Mouse (Mus musculus): ENCODE data around the gene Palm2. TPM values are rescaled to one million over a fixed set of nuclear protein-coding genes. Genes with fewer than 3 reads are reported as not detected.

Palm2 gene
- polyA plus RNA-seq, 1 experiment from 2014 or later = 19.5 TPM

DNA sequence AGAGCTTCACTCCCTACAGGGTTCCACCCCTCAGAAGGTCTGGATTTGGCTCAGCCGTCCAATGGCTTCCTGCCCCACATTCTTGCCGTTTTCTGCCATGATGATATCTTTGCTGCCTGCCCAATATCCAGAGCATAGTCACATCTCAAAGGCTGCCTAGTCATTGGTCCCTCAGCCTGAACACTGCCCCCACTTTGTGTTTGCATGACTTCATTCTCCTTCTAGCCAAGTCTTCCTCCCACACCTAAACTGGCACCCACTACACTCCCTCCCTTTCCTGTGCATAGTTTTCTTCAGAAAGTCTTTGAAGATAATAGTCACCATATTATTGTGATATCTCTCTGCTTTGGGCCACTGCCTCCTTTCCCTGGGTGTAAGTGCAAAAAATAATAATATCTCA, 123.1 kb downstream of the Palm2 start:
- ATAC-seq (replicated peaks) = no peak
- Histone ChIP-seq H3K4me3 (no peak overlapping the region), H3K9me3 (no peaks in the 10 kb centered on the region), H3K4me1 (no peaks in the 10 kb centered on the region), H3K27me3 (replicated peaks) (no peaks in the 10 kb centered on the region), H3K27ac (no peak overlapping the region), H3K9ac (no peak overlapping the region), H3K4me2 (no peak overlapping the region), H3K36me3 (replicated peaks) (no peaks in the 10 kb centered on the region)
- 96% methylated on average over 2 of the region's 2 CpGs for WGBS

DNA sequence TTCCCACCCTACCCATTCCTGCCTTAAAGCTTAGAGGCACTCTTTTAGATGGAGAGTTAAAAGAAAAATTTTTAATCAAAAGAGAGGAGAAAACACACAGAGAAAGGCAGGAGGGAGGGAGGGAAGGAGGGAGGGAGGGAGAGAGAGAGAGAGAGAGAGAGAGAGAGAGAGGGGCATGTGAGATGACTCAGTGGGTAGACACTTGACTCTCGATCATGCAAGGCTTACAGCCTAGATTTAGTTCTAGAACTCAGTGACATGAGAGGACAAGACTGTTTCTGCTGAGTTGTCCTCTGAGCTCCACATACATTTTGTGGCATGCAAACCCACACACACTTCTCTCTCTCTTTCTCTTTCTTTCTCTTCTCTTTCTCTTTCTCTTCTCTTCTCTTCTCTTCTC, 125.4 kb downstream of the Palm2 start:
- no peaks in the 10 kb centered on the region for H3K36me3 ChIP-seq (replicated peaks)
- no peak overlapping the region for H3K9ac ChIP-seq
- 91% methylated on average over 1 of the region's 1 CpGs for WGBS
- no peaks in the 10 kb centered on the region for H3K27me3 ChIP-seq (replicated peaks)
- no peak overlapping the region for H3K27ac ChIP-seq
- no peaks in the 10 kb centered on the region for H3K4me1 ChIP-seq
- H3K9me3 ChIP-seq = no peaks in the 10 kb centered on the region
- no peak overlapping the region for H3K4me3 ChIP-seq
- ATAC-seq (replicated peaks) = no peak
- no peak overlapping the region for H3K4me2 ChIP-seq

DNA sequence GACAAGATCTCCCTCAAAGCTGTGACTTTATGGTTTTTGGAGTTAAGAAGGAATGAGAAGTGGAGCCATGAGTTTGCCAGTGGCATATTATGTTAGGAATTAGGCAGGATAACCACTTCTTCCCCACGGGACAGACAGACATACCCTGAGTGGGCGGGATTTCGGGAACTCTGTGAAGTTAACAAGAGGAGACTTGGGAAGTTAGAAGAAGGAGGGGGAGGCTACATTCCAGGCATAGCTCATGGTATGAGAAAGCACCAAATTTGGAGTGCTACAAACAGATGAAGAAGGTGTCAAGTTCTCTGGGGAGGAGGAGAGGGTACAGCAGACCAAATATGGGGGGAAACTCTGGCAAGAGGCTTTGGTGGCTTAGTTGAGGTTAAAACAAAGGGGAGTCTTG, 126.0 kb downstream of the Palm2 start:
- 78% methylated on average over 3 of the region's 3 CpGs for whole genome bisulfite sequencing
- no peak overlapping the region for H3K9ac ChIP-seq
- H3K27me3 ChIP-seq (replicated peaks) = no peaks in the 10 kb centered on the region
- no peaks in the 10 kb centered on the region for H3K36me3 ChIP-seq (replicated peaks)
- no peak overlapping the region for H3K4me3 ChIP-seq
- ATAC-seq (replicated peaks) = no peak
- H3K4me2 ChIP-seq = no peak overlapping the region
- no peak overlapping the region for H3K27ac ChIP-seq
- no peaks in the 10 kb centered on the region for H3K9me3 ChIP-seq
- no peaks in the 10 kb centered on the region for H3K4me1 ChIP-seq

DNA sequence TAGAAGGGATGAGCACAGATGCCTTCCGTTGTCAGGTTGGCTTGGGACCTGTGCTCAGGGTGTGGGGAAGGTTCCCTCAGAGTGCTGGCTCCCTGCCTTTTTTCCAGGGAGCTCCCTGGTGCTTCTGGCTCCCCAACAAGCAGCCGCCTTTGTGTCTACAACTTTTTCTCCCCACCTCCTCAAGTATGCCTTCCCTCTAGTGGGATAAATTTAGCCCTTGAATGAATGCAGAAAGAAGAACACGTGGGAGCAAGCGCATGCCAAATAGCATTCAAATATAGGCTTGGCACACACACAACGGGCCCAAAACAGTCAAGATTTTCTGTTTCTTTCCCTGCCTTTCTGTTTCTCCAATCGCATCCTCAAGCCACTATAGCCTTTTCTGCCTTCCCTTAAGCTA, 127.0 kb downstream of the Palm2 start:
- Histone ChIP-seq H3K4me3 (no peak overlapping the region), H3K9me3 (no peaks in the 10 kb centered on the region), H3K27ac (no peak overlapping the region), H3K4me2 (no peak overlapping the region), H3K27me3 (replicated peaks) (no peaks in the 10 kb centered on the region), H3K9ac (no peak overlapping the region), H3K4me1 (no peaks in the 10 kb centered on the region), H3K36me3 (replicated peaks) (no peaks in the 10 kb centered on the region)
- ATAC-seq (replicated peaks) = no peak
- 65% methylated on average over 6 of the region's 6 CpGs for WGBS

DNA sequence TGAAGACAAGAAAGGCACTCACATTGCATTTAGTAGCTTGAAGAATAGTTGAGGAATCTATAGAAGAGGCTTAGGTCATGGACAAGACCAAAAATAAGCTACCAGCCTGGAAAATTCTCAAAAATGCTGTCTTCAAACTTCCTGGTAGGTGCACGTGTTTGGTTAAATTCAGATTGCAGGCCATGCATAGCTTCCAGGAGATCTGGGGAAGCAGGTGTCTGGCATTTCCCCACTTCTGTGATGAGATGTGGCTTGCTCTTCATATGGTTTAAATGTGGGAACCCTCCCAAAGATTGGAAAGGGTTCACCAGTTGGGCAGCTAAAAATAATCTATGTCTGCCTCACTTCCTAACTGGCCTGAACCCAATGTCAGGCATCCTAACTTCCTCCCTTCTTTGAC, 131.2 kb downstream of the Palm2 start:
- H3K27me3 ChIP-seq (replicated peaks) = peaks cover 5% of the 10 kb centered on the region; the same call in 1 of the 2 replicates
- no peaks in the 10 kb centered on the region for H3K9me3 ChIP-seq
- no peak for ATAC-seq (replicated peaks)
- H3K4me1 ChIP-seq = peaks cover 6% of the 10 kb centered on the region
- no peaks in the 10 kb centered on the region for H3K36me3 ChIP-seq (replicated peaks)
- WGBS = 94% methylated on average over 1 of the region's 1 CpGs
- no peak overlapping the region for H3K4me3 ChIP-seq
- no peak overlapping the region for H3K9ac ChIP-seq
- no peak overlapping the region for H3K27ac ChIP-seq
- H3K4me2 ChIP-seq = no peak overlapping the region

DNA sequence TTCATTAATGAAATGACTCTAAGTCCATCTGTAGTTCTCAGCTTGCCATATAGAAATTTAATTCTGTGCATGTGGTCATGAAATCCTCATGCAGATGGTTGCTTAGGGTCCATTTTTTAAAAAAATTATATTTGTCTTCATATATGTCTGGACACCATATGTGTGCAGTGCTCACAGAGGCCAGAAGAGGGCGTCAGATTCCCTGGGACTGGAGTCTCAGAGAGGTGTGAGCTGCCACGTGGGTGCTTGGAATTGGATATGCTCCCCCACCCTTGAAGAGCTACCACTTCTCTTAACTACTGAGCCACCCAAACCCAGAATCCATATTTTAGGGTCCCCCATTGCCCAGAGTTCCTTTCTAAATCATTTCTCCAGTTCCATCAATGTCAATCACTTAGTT, 131.8 kb downstream of the Palm2 start:
- ATAC-seq (replicated peaks) = no peak
- 61% methylated on average over 2 of the region's 2 CpGs for WGBS

DNA sequence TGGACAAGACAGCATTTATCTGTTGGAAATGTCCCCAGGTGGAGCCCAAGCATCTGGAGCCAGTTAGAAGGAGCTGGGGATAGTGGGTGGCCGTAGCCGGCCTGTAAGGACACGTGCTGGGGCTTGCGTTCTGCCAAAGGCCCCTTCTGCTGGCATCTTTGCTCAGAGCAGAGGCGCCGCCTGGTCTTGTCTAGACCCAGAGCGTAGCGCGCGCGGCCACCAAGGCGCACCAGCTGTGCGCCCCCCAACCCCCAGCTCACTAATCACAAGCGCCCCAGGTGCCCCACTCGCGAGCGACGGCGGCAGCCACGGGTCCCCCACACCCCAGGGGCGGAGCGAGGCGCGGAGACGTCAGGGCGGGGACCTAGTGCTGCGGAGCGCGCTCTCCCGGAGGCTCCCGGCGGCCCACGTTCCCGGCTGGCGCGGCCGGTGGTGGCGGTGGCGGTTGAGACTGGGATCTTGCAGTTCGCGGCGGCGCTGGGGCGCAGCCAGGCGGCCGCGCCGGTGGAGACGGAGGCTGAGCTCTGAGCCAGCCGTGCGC, 133.7 kb downstream of the Palm2 start, which contains the start of gene Pakap:
Gene Pakap, plus strand, starts transcription at position 514 of the 541 bp plus-strand sequence.
- WGBS = under 1% methylated on average over 49 of the region's 51 CpGs
- ATAC-seq (replicated peaks) = peak; percentile 93

More for the DNA sequence above, 131.8 kb downstream of the Palm2 start:
- Histone ChIP-seq H3K4me3 (no peak overlapping the region), H3K36me3 (replicated peaks) (no peaks in the 10 kb centered on the region), H3K4me2 (no peak overlapping the region), H3K4me1 (peaks cover 6% of the 10 kb centered on the region), H3K27ac (no peak overlapping the region), H3K9ac (no peak overlapping the region), H3K27me3 (replicated peaks) (peaks cover 5% of the 10 kb centered on the region; the same call in 1 of the 2 replicates), H3K9me3 (no peaks in the 10 kb centered on the region)

DNA sequence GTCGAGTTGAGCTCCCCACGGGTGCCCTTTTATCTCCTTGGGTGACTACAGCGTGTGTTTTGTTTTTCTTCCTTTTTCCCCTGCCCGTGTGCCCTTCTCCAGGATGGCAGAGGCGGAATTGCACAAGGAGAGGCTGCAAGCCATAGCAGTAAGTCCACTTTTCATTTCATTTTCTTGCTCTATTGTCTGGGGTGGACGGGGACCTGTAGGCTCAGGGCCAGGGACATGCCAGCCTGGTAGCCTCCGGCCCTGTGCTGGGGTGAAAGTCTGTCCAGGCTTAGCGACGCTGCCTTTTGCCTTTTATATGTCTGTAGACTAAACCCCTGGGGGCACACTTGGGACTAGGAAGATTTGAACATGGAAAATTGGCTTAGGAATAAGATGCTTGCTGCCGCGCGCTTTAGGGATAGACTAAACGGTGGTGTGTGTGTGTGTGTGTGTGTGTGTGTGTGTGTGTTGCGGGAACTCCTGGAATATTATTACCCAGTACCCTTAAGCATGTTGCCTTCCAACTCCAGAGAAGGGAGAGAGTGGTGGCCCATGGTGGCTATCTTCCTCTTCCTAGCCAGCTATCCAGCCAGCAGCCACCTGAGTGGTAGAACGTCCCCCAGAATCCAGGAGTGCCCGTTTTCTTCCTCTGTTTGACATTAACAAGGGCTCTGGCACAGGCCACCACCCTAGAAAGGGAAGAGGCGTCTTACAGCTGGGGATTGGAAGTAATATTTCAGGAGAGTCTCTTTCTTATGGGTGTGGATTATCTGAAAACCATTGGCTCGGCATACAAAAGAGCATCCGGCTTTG, 134.4 kb downstream of the Palm2 start:
- peak overlapping the region; percentile 76 for H3K9ac ChIP-seq
- peaks cover 6% of the 10 kb centered on the region for H3K4me1 ChIP-seq
- peak; percentile 68 for ATAC-seq (replicated peaks)
- H3K4me3 ChIP-seq = peak overlapping the region; percentile 57
- H3K27ac ChIP-seq = peak overlapping the region; percentile 81
- 39% methylated on average over 19 of the region's 19 CpGs for WGBS
- H3K9me3 ChIP-seq = no peaks in the 10 kb centered on the region
- H3K4me2 ChIP-seq = peak overlapping the region; percentile 84
- no peaks in the 10 kb centered on the region for H3K36me3 ChIP-seq (replicated peaks)
- peaks cover 5% of the 10 kb centered on the region; the same call in 1 of the 2 replicates for H3K27me3 ChIP-seq (replicated peaks)

More for the DNA sequence above, 133.7 kb downstream of the Palm2 start, which contains the start of gene Pakap:
- peak within 1 kb of the TSS; percentile 81 for H3K27ac ChIP-seq
- no peaks in the 10 kb centered on the region for H3K36me3 ChIP-seq (replicated peaks)
- no peaks in the 10 kb centered on the region for H3K9me3 ChIP-seq
- peak within 1 kb of the TSS; percentile 57 for H3K4me3 ChIP-seq
- H3K9ac ChIP-seq = peak within 1 kb of the TSS; percentile 76
- peaks cover 5% of the 10 kb centered on the region; the same call in 1 of the 2 replicates for H3K27me3 ChIP-seq (replicated peaks)
- H3K4me2 ChIP-seq = peak within 1 kb of the TSS; percentile 84
- peaks cover 6% of the 10 kb centered on the region for H3K4me1 ChIP-seq

DNA sequence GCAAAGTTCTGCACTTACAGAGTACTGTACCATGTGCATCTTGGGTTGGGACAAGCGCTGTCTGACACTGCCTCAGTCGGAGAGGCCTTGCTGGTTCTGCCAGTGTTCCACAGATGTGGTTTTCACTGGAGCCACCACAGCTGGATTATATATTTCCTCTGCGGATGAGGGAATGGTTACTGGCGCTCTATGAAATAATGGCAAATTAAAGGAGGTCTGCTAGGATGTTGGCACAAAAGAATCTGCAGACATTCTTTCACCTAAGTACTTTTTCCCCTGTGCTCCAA, 135.0 kb downstream of the Palm2 start:
- Histone ChIP-seq H3K4me2 (peak overlapping the region; percentile 84), H3K4me1 (peaks cover 6% of the 10 kb centered on the region), H3K9me3 (no peaks in the 10 kb centered on the region), H3K27ac (no peak overlapping the region), H3K9ac (no peak overlapping the region), H3K4me3 (peak overlapping the region; percentile 57), H3K36me3 (replicated peaks) (no peaks in the 10 kb centered on the region), H3K27me3 (replicated peaks) (peaks cover 5% of the 10 kb centered on the region; the same call in 1 of the 2 replicates)
- WGBS = 90% methylated on average over 4 of the region's 4 CpGs
- no peak for ATAC-seq (replicated peaks)

DNA sequence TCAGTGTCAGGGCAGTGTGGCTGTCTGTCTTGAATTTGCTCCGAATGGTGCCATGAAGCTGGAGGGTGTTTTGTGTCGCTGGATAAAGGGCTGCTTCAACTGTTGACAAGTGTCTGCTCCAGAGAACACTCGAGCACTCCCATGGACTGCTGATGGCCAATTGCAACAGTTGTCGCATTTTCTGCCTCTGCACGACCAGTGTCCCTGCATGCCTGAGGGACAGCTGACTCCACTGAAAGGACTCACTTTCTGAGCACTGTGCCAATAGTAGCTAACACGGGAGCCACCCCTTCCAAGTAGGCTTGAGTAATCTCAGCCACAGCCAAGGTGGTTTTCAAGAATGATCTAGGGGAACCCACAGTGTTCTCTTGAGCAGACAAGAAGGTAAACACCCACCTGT, 135.7 kb downstream of the Palm2 start:
- WGBS = 68% methylated on average over 6 of the region's 6 CpGs
- Histone ChIP-seq H3K4me2 (peak overlapping the region; percentile 84; the same call in 1 of the 2 replicates), H3K9ac (no peak overlapping the region), H3K27me3 (replicated peaks) (peaks cover 5% of the 10 kb centered on the region; the same call in 1 of the 2 replicates), H3K27ac (no peak overlapping the region), H3K9me3 (no peaks in the 10 kb centered on the region), H3K36me3 (replicated peaks) (no peaks in the 10 kb centered on the region), H3K4me1 (peaks cover 6% of the 10 kb centered on the region), H3K4me3 (no peak overlapping the region)
- no peak for ATAC-seq (replicated peaks)

DNA sequence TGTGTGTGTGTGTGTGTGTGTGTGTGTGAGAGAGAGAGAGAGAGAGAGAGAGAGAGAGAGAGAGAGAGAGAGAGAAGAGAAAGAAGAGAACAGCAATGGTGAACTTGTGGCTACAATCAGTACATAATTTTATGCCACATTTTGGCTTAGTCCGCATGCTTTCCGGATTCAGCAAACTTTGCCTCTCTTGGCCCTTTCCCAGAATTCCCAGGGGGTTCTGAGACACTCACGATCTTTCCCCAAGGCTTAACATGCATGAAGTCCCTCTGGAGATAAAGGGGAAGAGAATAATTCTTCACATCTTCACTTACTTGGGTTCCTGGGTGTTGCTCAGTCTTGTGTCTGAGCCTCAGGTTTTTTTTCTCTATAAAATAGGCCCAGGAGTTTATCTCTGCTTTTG, 136.2 kb downstream of the Palm2 start:
- 79% methylated on average over 3 of the region's 3 CpGs for WGBS
- no peak overlapping the region for H3K27ac ChIP-seq
- H3K9me3 ChIP-seq = no peaks in the 10 kb centered on the region
- no peak for ATAC-seq (replicated peaks)
- no peak overlapping the region for H3K4me2 ChIP-seq
- H3K9ac ChIP-seq = no peak overlapping the region
- no peaks in the 10 kb centered on the region for H3K36me3 ChIP-seq (replicated peaks)
- H3K4me1 ChIP-seq = peaks cover 6% of the 10 kb centered on the region
- no peak overlapping the region for H3K4me3 ChIP-seq
- peaks cover 5% of the 10 kb centered on the region; the same call in 1 of the 2 replicates for H3K27me3 ChIP-seq (replicated peaks)

DNA sequence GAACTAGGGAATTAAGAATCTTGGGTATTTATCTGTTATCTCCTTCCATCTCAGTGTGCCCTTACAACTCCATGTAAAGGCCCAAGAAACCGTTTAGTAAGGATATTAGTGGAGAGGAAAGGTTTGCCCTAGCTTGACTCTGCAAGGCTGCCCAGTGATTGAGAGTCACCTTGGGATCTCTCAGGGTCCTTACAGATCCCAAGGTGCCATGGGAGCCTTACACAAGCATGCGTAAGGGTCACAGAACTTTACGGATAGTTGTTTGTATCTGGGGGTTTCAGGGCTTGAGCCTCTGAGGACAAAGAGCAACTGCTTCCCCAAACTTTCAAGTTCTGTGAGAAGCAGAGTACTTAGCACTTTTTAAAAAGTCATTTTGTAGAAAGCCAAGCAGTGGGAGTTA, 140.1 kb downstream of the Palm2 start:
- Histone ChIP-seq H3K4me3 (no peak overlapping the region), H3K4me1 (no peaks in the 10 kb centered on the region), H3K9ac (no peak overlapping the region), H3K36me3 (replicated peaks) (no peaks in the 10 kb centered on the region), H3K27ac (no peak overlapping the region), H3K9me3 (no peaks in the 10 kb centered on the region), H3K4me2 (no peak overlapping the region), H3K27me3 (replicated peaks) (no peaks in the 10 kb centered on the region)
- 92% methylated on average over 3 of the region's 3 CpGs for WGBS
- ATAC-seq (replicated peaks) = no peak

DNA sequence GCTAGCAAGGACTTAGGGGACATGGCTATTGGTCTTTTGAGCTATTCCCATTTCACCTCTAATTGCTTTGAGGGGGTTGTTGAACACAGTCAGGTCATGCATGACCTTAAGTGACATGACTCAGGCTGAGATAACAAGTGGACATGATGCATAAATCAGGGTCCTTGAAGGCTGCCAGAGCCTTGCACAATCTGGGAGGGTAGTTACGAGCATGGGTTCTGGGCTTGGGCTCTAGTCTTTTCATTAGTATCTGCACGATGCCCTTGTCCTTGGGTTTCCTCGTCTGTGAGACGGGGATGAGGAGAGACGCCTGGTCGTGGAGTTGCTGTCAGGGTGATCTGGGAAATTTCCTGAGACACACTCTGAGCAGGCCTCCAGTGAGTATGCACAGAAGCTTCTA, 140.6 kb downstream of the Palm2 start:
- H3K27me3 ChIP-seq (replicated peaks) = no peaks in the 10 kb centered on the region
- 87% methylated on average over 6 of the region's 6 CpGs for WGBS
- no peak overlapping the region for H3K4me2 ChIP-seq
- no peak overlapping the region for H3K9ac ChIP-seq
- H3K36me3 ChIP-seq (replicated peaks) = no peaks in the 10 kb centered on the region
- ATAC-seq (replicated peaks) = no peak
- no peaks in the 10 kb centered on the region for H3K4me1 ChIP-seq
- H3K27ac ChIP-seq = no peak overlapping the region
- H3K4me3 ChIP-seq = no peak overlapping the region
- H3K9me3 ChIP-seq = no peaks in the 10 kb centered on the region

Data from midbrain, embryonic 15.5 days (tissue).